Mouse (Mus musculus) kidney, embryonic 16.5 days (tissue): Measurements from ENCODE around the gene Fhl3. TPM values are rescaled to one million over a fixed set of nuclear protein-coding genes. Genes with fewer than 3 reads are reported as not detected.

ENCODE experiments used
- ATAC-seq: fragments of 200-750 bp; cut with Nextera tagmentation; 2 replicates; pipeline ENCODE4 v1.8.0; 2017; ENCODE audit warnings: moderate TSS enrichment; ENCODE audit not compliant: low FRiP score, low TSS enrichment
- H3K27ac ChIP-seq: fragments of 300-500 bp; sonication (generic); 2 replicates; pipeline ENCODE4 v1.5.1; 2014; ENCODE audit warnings: low read length
- H3K27me3 ChIP-seq: fragments of 300-500 bp; sonication (generic); 2 replicates; pipeline ENCODE4 v1.6.1; 2014; ENCODE audit warnings: low read length, control low read depth, mixed read lengths; ENCODE audit not compliant: insufficient read depth
- H3K36me3 ChIP-seq: fragments of 300-500 bp; sonication (generic); 2 replicates; pipeline ENCODE4 v1.6.1; 2014; ENCODE audit warnings: low read length, control low read depth, mixed read lengths; ENCODE audit not compliant: insufficient read depth
- H3K4me1 ChIP-seq: fragments of 300-500 bp; sonication (generic); 2 replicates; pipeline ENCODE4 v1.6.1; 2014; ENCODE audit warnings: low read length, control low read depth, mixed read lengths; ENCODE audit not compliant: insufficient read depth
- H3K4me2 ChIP-seq: fragments of 300-500 bp; sonication (generic); replicated peaks from 2 replicates; pipeline ENCODE4 v1.6.1; 2014; ENCODE audit warnings: low read depth, low read length
- H3K4me3 ChIP-seq: fragments of 300-500 bp; sonication (generic); 2 replicates; pipeline ENCODE4 v1.5.1; 2014; ENCODE audit warnings: mild to moderate bottlenecking, low read length
- H3K9ac ChIP-seq: fragments of 300-500 bp; sonication (generic); replicated peaks from 2 replicates; pipeline ENCODE4 v1.6.1; 2014; ENCODE audit warnings: low read length
- H3K9me3 ChIP-seq: fragments of 300-500 bp; sonication (generic); 2 replicates; pipeline ENCODE4 v1.6.1; 2016; ENCODE audit warnings: low read length, control low read depth
- WGBS: fragments of 180-500 bp; shearing (Covaris S2); extraction: QIAGEN DNeasy Blood & Tissue Kit; methylation state at CpG from one replicate; pipeline ENCODE4 v1.1.7; 2014; 5-methylcytosine and 5-hydroxymethylcytosine counted together
- polyA plus RNA-seq: library from polyadenylated mRNA; unstranded; fragments of >200 nt; fragmentation: Nextera tagmentation; extraction: Ambion mirVana; gene quantifications from 2 replicates; pipeline ENCODE4 v1.2.1, GENCODE M21; 2015

The Fhl3 gene
- polyA plus RNA-seq, 1 experiment from 2014 or later: 6.6 TPM

GRCm38 (mm10) chr4:124695786-124696516, 4.5 kb upstream of the Fhl3 start:
- no peaks in the 10 kb centered on the region for H3K9me3 ChIP-seq
- 0 out of 2 replicates have a peak overlapping the region, but pooled peaks have one; percentile 2 for H3K9ac ChIP-seq
- 9% methylated on average over 18 of the region's 18 CpGs for WGBS
- peak overlapping the region; percentile 10 for H3K4me2 ChIP-seq
- H3K4me3 ChIP-seq: no peak overlapping the region
- H3K4me1 ChIP-seq: peaks cover 35% of the 10 kb centered on the region
- no peaks in the 10 kb centered on the region for H3K27me3 ChIP-seq
- H3K36me3 ChIP-seq: no peaks in the 10 kb centered on the region
- no peak for ATAC-seq
- no peak overlapping the region for H3K27ac ChIP-seq

DNA sequence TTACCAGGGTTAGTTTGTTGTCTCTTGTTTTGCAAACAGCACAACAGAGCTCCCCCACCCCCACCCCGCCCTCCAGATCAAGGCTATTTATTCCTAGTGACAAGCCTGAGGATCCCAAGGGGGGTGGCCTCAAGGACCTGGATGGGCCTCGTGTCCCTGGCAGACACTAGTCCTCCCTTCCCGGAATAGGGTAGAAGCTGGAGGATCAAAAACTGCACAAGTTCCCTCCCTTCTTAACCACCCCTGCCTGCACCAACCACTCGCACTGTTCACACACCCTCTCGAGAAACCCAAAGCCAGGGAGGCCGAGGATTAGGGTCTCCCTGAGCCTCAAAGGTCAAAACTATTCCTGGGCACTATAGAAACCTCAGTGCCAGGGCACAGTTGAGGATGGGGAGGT, 710 bp upstream of the Fhl3 start:
- Histone ChIP-seq H3K4me1 (peaks cover 44% of the 10 kb centered on the region), H3K4me2 (peak overlapping the region; percentile 93), H3K4me3 (peak overlapping the region; percentile 85), H3K36me3 (no peaks in the 10 kb centered on the region), H3K9me3 (no peaks in the 10 kb centered on the region), H3K27ac (peak overlapping the region; percentile 63), H3K27me3 (no peaks in the 10 kb centered on the region), H3K9ac (peak overlapping the region; percentile 90)
- peak; percentile 3; the same call in 1 of the 2 replicates for ATAC-seq
- 27% methylated on average over 6 of the region's 6 CpGs for WGBS

GRCm38 (mm10) chr4:124701052-124701845, 748 bp downstream of the Fhl3 start:
- Histone ChIP-seq H3K4me3 (peak overlapping the region; percentile 85), H3K4me2 (peak overlapping the region; percentile 93), H3K27me3 (no peaks in the 10 kb centered on the region), H3K9ac (peak overlapping the region; percentile 90), H3K4me1 (peaks cover 56% of the 10 kb centered on the region), H3K36me3 (no peaks in the 10 kb centered on the region), H3K9me3 (no peaks in the 10 kb centered on the region), H3K27ac (peak overlapping the region; percentile 63)
- 0 out of 2 replicates have a peak, but pooled peaks have one; percentile 3 for ATAC-seq
- WGBS: 3% methylated on average over 22 of the region's 22 CpGs

DNA sequence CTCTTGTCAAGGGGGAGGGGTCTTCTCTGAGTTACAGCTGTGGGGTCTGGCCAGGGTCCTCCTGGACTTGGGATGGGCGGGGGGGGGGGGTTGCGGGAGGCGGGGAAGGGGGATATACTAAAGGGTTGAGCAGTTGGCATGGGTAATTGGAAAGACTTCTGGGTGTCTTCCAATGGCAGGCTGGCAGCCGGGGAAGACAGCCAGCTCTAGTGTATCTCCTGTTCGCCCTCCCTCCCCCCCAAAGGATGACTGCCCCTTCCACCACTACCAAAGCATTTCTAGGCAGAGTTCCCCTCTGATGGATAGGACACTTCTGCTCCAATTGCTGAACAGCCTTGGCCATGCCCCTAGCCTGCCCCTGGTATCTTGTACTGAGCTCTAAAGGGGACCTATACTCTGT, 1.4 kb downstream of the Fhl3 start:
- Histone ChIP-seq H3K27ac (peak overlapping the region; percentile 63; the same call in 1 of the 2 replicates), H3K9me3 (no peaks in the 10 kb centered on the region), H3K4me3 (peak overlapping the region; percentile 85), H3K27me3 (no peaks in the 10 kb centered on the region), H3K9ac (peak overlapping the region; percentile 90; the same call in 1 of the 2 replicates), H3K4me1 (peaks cover 55% of the 10 kb centered on the region), H3K4me2 (peak overlapping the region; percentile 93), H3K36me3 (no peaks in the 10 kb centered on the region)
- no peak for ATAC-seq
- 36% methylated on average over 5 of the region's 5 CpGs for WGBS

GRCm38 (mm10) chr4:124703406-124703805, 2.9 kb downstream of the Fhl3 start:
- Histone ChIP-seq H3K4me1 (peaks cover 60% of the 10 kb centered on the region), H3K4me2 (peak overlapping the region; percentile 37), H3K27me3 (no peaks in the 10 kb centered on the region), H3K9me3 (no peaks in the 10 kb centered on the region), H3K9ac (peak overlapping the region; percentile 58; the same call in 1 of the 2 replicates), H3K4me3 (peak overlapping the region; percentile 11; the same call in 1 of the 2 replicates), H3K27ac (peak overlapping the region; percentile 93), H3K36me3 (no peaks in the 10 kb centered on the region)
- no peak for ATAC-seq
- 35% methylated on average over 2 of the region's 2 CpGs for WGBS

DNA sequence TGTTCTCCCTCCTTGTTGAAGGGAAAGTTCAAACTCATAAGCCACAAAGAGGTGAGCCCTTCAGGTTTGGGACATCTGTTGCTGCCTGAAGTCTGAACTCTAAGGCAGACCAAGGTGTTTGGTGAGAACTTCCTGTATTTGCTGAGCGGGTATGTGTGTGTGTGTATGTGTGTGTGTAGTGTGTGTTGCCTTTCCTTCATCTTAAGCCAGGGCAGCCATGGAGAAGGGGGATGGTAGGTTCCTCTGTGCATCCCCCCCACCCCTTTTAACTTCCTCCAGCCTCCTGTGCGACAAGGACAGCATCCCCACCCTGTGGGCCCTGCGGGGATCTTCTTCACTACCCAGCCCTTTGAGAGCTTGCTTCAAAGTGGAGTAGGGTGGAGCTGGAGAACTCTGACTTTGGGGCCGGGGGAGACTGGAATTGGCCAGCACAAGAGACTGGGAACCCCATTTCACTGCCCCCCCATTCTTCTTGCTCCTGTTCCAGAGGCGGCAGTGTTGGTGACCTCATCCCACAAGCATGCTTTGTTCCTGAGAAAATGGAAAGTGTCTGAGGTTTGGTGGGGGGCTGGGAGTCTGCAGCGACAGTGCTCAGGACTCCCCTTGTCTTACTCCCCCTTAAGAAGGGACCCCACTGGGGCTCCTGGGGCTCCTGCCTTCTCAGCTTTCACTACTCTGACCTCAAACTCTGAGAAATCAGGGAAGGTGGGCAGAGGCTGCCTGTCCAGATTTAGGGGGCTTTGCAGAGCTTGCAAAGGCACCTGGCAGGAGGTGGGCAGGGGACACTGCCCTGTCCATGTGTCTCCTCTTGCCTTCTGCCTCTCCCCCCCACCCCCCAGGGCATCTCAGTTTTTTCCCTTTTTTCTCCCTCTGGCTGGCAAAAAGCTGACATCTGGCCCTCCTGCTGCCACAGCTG, 3.6 kb downstream of the Fhl3 start:
- Histone ChIP-seq H3K36me3 (no peaks in the 10 kb centered on the region), H3K9me3 (no peaks in the 10 kb centered on the region), H3K9ac (peak overlapping the region; percentile 58), H3K27me3 (no peaks in the 10 kb centered on the region), H3K27ac (peak overlapping the region; percentile 93), H3K4me3 (peak overlapping the region; percentile 19), H3K4me2 (peak overlapping the region; percentile 37), H3K4me1 (peaks cover 63% of the 10 kb centered on the region)
- ATAC-seq: no peak
- 15% methylated on average over 6 of the region's 6 CpGs for WGBS

DNA sequence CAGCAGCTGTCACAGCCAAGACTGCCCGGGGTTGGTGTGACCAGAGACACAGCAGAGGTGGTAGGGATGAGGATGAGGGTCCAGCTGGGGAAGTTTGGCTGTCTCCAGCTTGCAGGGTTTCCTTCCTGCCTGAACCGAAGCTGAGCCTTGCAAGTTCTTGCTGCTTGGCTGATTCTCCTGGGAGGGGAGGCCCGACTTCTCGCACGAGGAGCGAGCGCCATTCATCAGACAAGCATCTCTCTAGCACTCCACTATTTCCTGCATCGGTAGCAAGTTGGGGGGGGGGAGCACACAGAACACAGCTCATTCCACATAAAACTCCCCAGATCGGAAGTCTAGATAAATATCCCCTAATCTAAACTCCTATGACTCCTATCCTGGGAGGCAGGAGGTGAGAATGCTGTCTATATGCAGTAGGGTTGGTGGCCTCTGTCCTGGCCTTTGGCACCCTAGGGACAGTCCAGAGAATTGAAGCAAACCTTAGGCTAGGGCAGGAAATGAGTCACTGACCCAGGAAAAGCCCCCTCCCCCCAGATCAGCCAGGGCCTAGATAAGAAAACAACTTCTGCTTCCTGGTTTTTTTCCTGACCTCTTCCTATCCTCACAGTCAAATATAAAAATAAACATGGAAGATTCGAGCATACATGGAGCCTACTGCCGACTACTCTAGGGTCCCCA, 4.4 kb downstream of the Fhl3 start:
- Histone ChIP-seq H3K36me3 (no peaks in the 10 kb centered on the region), H3K9ac (peak overlapping the region; percentile 58), H3K4me3 (peak overlapping the region; percentile 19), H3K4me2 (peak overlapping the region; percentile 37), H3K9me3 (no peaks in the 10 kb centered on the region), H3K27ac (peak overlapping the region; percentile 93), H3K27me3 (no peaks in the 10 kb centered on the region), H3K4me1 (peaks cover 65% of the 10 kb centered on the region)
- ATAC-seq: peak; percentile 14; the same call in 1 of the 2 replicates
- WGBS: 6% methylated on average over 11 of the region's 11 CpGs

DNA sequence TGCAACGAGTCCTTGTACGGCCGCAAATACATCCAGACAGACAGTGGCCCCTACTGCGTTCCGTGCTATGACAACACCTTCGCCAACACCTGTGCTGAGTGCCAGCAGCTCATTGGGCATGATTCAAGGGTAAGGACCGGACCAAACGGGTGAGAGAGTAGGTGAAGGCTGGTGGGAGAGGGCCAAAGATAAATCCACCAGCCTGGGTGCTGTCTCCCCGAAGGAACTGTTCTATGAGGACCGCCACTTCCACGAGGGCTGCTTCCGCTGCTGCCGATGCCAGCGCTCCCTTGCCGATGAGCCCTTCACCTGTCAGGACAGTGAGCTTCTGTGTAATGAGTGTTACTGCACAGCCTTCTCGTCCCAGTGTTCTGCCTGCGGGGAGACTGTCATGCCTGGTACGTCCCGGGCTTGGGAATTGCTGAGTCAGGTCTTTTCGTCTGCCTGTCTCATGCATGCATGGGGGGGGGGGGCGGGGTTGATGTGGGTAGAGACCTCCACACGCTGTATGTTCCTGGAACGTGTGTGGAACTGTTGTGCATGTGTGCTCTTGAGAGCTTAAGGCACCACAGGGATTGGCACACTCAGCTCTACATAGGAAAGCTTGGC, 5.3 kb downstream of the Fhl3 start:
- peak overlapping the region; percentile 37 for H3K4me2 ChIP-seq
- H3K27me3 ChIP-seq: no peaks in the 10 kb centered on the region
- H3K4me1 ChIP-seq: peaks cover 69% of the 10 kb centered on the region
- H3K9ac ChIP-seq: peak overlapping the region; percentile 26; the same call in 1 of the 2 replicates
- WGBS: 85% methylated on average over 23 of the region's 23 CpGs
- no peak for ATAC-seq
- no peak overlapping the region for H3K4me3 ChIP-seq
- no peaks in the 10 kb centered on the region for H3K9me3 ChIP-seq
- peak overlapping the region; percentile 93 for H3K27ac ChIP-seq
- no peaks in the 10 kb centered on the region for H3K36me3 ChIP-seq
